Mouse (Mus musculus) hindbrain, embryonic 10.5 days (tissue): Measurements from ENCODE around the gene Gstm3. TPM values are rescaled to one million over a fixed set of nuclear protein-coding genes. Genes with fewer than 3 reads are reported as not detected.
"Not testable (repeated sequence)": the region's sequence is repeated elsewhere in the genome, so short reads cannot be mapped to it uniquely, and the experiment has no call there.

ENCODE experiments used
- DNase-seq: peaks from one replicate; pipeline ENCODE4 v3.0.0-alpha.2; 2017; ENCODE audit warnings: low spot score
- H3K27ac ChIP-seq: fragments of 300-500 bp; sonication (generic); 2 replicates; pipeline ENCODE4 v1.5.1; 2016; ENCODE audit warnings: mild to moderate bottlenecking, moderate library complexity
- H3K27me3 ChIP-seq: fragments of 300-500 bp; sonication (generic); 2 replicates; pipeline ENCODE4 v1.6.1; 2016; ENCODE audit warnings: mild to moderate bottlenecking; ENCODE audit not compliant: poor library complexity, insufficient read depth, severe bottlenecking
- H3K36me3 ChIP-seq: fragments of 300-500 bp; sonication (generic); 2 replicates; pipeline ENCODE4 v1.6.1; 2016; ENCODE audit warnings: mild to moderate bottlenecking, moderate library complexity
- H3K4me1 ChIP-seq: fragments of 300-500 bp; sonication (generic); replicated peaks from 2 replicates; pipeline ENCODE4 v1.6.1; 2016; ENCODE audit warnings: mild to moderate bottlenecking
- H3K4me3 ChIP-seq: fragments of 300-500 bp; sonication (generic); 2 replicates; pipeline ENCODE4 v1.5.1; 2016; ENCODE audit warnings: mild to moderate bottlenecking, moderate library complexity
- H3K9me3 ChIP-seq: fragments of 300-500 bp; sonication (generic); 2 replicates; pipeline ENCODE4 v1.6.1; 2016; ENCODE audit warnings: mild to moderate bottlenecking, moderate library complexity
- WGBS: fragments of 180-500 bp; shearing (Covaris S2); methylation state at CpG from one replicate; pipeline ENCODE4 v1.1.7; 2016; 5-methylcytosine and 5-hydroxymethylcytosine counted together
- polyA plus RNA-seq: library from polyadenylated mRNA; unstranded; fragments of >200 nt; fragmentation: Nextera tagmentation; extraction: Ambion mirVana; gene quantifications from 2 replicates; pipeline ENCODE4 v1.2.1, GENCODE M21; 2016

Gstm3 gene
- polyA plus RNA-seq, 1 experiment from 2014 or later = not detected

- Histone ChIP-seq H3K4me3 (no peak overlapping the region), H3K27me3 (no peaks in the 10 kb centered on the region), H3K27ac (0 out of 2 replicates have a peak overlapping the region, but pooled peaks have one; percentile 8), H3K36me3 (no peaks in the 10 kb centered on the region), H3K9me3 (no peaks in the 10 kb centered on the region), H3K4me1 (peaks cover 13% of the 10 kb centered on the region; the same call in 1 of the 2 replicates)
- 78% methylated on average over 5 of the region's 5 CpGs for WGBS
- DNase-seq = no peak
Measured at GRCm38 (mm10) chr3:107964656-107965308, 4.3 kb downstream of the Gstm3 start.

- WGBS = 69% methylated on average over 4 of the region's 4 CpGs
- Histone ChIP-seq H3K27me3 (no peaks in the 10 kb centered on the region), H3K4me1 (peaks cover 13% of the 10 kb centered on the region; the same call in 1 of the 2 replicates), H3K9me3 (no peaks in the 10 kb centered on the region), H3K27ac (0 out of 2 replicates have a peak overlapping the region, but pooled peaks have one; percentile 8), H3K4me3 (no peak overlapping the region), H3K36me3 (no peaks in the 10 kb centered on the region)
- DNase-seq = no peak
Measured at GRCm38 (mm10) chr3:107964026-107964425, 5.1 kb downstream of the Gstm3 start.

GRCm38 (mm10) chr3:107955260-107955659 lies 13.8 kb downstream of the Gstm3 start:
- H3K4me3 ChIP-seq, H3K27ac ChIP-seq, H3K27me3 ChIP-seq, H3K4me1 ChIP-seq, DNase-seq, H3K36me3 ChIP-seq, H3K9me3 ChIP-seq: not testable (repeated sequence)
- 93% methylated on average over 9 of the region's 9 CpGs for WGBS

- H3K27ac ChIP-seq = no peak overlapping the region
- 87% methylated on average over 5 of the region's 5 CpGs for WGBS
- no peak for DNase-seq
- peaks cover 8% of the 10 kb centered on the region; the same call in 1 of the 2 replicates for H3K4me1 ChIP-seq
- H3K36me3 ChIP-seq = no peaks in the 10 kb centered on the region
- no peak overlapping the region for H3K4me3 ChIP-seq
- H3K9me3 ChIP-seq = no peaks in the 10 kb centered on the region
- H3K27me3 ChIP-seq = no peaks in the 10 kb centered on the region
Measured at GRCm38 (mm10) chr3:107953906-107954305, 15.2 kb downstream of the Gstm3 start.

GRCm38 (mm10) chr3:107953328-107953755 lies 15.7 kb downstream of the Gstm3 start:
- Histone ChIP-seq H3K4me3 (no peak overlapping the region), H3K4me1 (peaks cover 7% of the 10 kb centered on the region; the same call in 1 of the 2 replicates), H3K27me3 (no peaks in the 10 kb centered on the region), H3K27ac (no peak overlapping the region), H3K36me3 (no peaks in the 10 kb centered on the region), H3K9me3 (no peaks in the 10 kb centered on the region)
- DNase-seq = peak; percentile 43
- 21% methylated on average over 6 of the region's 6 CpGs for WGBS

- Histone ChIP-seq H3K4me1 (peaks cover 6% of the 10 kb centered on the region; the same call in 1 of the 2 replicates), H3K36me3 (no peaks in the 10 kb centered on the region), H3K27me3 (no peaks in the 10 kb centered on the region), H3K4me3 (no peak overlapping the region), H3K9me3 (no peaks in the 10 kb centered on the region), H3K27ac (no peak overlapping the region)
- DNase-seq = no peak
- WGBS = 86% methylated on average over 11 of the region's 11 CpGs
Measured at GRCm38 (mm10) chr3:107950531-107950930, 18.6 kb downstream of the Gstm3 start.

GRCm38 (mm10) chr3:107949461-107949860 lies 19.6 kb downstream of the Gstm3 start:
- WGBS = 95% methylated on average over 1 of the region's 1 CpGs
- not testable (repeated sequence) for DNase-seq, H3K4me3 ChIP-seq, H3K27me3 ChIP-seq, H3K4me1 ChIP-seq, H3K9me3 ChIP-seq, H3K36me3 ChIP-seq, H3K27ac ChIP-seq

GRCm38 (mm10) chr3:107945729-107946128 lies 23.4 kb downstream of the Gstm3 start:
- no peak for DNase-seq
- no peaks in the 10 kb centered on the region for H3K36me3 ChIP-seq
- 52% methylated on average over 4 of the region's 4 CpGs for WGBS

GRCm38 (mm10) chr3:107943239-107943990 lies 25.7 kb downstream of the Gstm3 start, which contains the start of gene Gstm6:
TSS of gene Gstm6 (minus strand) at chr3:107943749.
- H3K4me3 ChIP-seq = peak within 1 kb of the TSS; percentile 48
- H3K36me3 ChIP-seq = no peaks in the 10 kb centered on the region
- H3K4me1 ChIP-seq = peaks cover 17% of the 10 kb centered on the region
- DNase-seq = peak; percentile 57
- H3K9me3 ChIP-seq = no peaks in the 10 kb centered on the region
- peaks cover 5% of the 10 kb centered on the region; the same call in 1 of the 2 replicates for H3K27me3 ChIP-seq
- WGBS = 18% methylated on average over 20 of the region's 20 CpGs
- peak within 1 kb of the TSS; percentile 77 for H3K27ac ChIP-seq

More at GRCm38 (mm10) chr3:107945729-107946128, 23.4 kb downstream of the Gstm3 start:
- H3K9me3 ChIP-seq = no peaks in the 10 kb centered on the region
- no peaks in the 10 kb centered on the region; the same call in 1 of the 2 replicates for H3K27me3 ChIP-seq
- no peak overlapping the region for H3K4me3 ChIP-seq
- H3K27ac ChIP-seq = no peak overlapping the region
- H3K4me1 ChIP-seq = peaks cover 10% of the 10 kb centered on the region

- no peak overlapping the region for H3K27ac ChIP-seq
- no peaks in the 10 kb centered on the region for H3K9me3 ChIP-seq
- H3K27me3 ChIP-seq = peaks cover 5% of the 10 kb centered on the region; the same call in 1 of the 2 replicates
- H3K36me3 ChIP-seq = no peaks in the 10 kb centered on the region
- no peak overlapping the region for H3K4me3 ChIP-seq
- WGBS = 85% methylated on average over 4 of the region's 4 CpGs
- DNase-seq = no peak
- peaks cover 17% of the 10 kb centered on the region for H3K4me1 ChIP-seq
Measured at GRCm38 (mm10) chr3:107941261-107941660, 27.8 kb downstream of the Gstm3 start.

- WGBS = 80% methylated on average over 7 of the region's 7 CpGs
- peaks cover 17% of the 10 kb centered on the region for H3K4me1 ChIP-seq
- H3K4me3 ChIP-seq = no peak overlapping the region
- no peaks in the 10 kb centered on the region for H3K36me3 ChIP-seq
- no peak overlapping the region for H3K27ac ChIP-seq
- H3K27me3 ChIP-seq = peaks cover 5% of the 10 kb centered on the region; the same call in 1 of the 2 replicates
- DNase-seq = no peak
- no peaks in the 10 kb centered on the region for H3K9me3 ChIP-seq
Measured at GRCm38 (mm10) chr3:107940524-107940923, 28.6 kb downstream of the Gstm3 start.

- Histone ChIP-seq H3K36me3 (no peaks in the 10 kb centered on the region), H3K9me3 (no peaks in the 10 kb centered on the region), H3K27ac (no peak overlapping the region), H3K4me1 (peaks cover 17% of the 10 kb centered on the region), H3K27me3 (0 out of 2 replicates have a peak, but pooled peaks cover 5% of the 10 kb centered on the region), H3K4me3 (no peak overlapping the region)
- no peak for DNase-seq
- WGBS = 79% methylated on average over 4 of the region's 4 CpGs
Measured at GRCm38 (mm10) chr3:107939830-107940229, 29.3 kb downstream of the Gstm3 start.

GRCm38 (mm10) chr3:107939403-107939802 lies 29.7 kb downstream of the Gstm3 start:
- WGBS = 51% methylated on average over 3 of the region's 3 CpGs

More at GRCm38 (mm10) chr3:107939403-107939802, 29.7 kb downstream of the Gstm3 start:
- H3K36me3 ChIP-seq = no peaks in the 10 kb centered on the region
- H3K4me1 ChIP-seq = peaks cover 17% of the 10 kb centered on the region
- H3K27me3 ChIP-seq = 0 out of 2 replicates have a peak, but pooled peaks cover 5% of the 10 kb centered on the region
- DNase-seq = peak; percentile 63
- H3K27ac ChIP-seq = no peak overlapping the region
- H3K9me3 ChIP-seq = no peaks in the 10 kb centered on the region
- H3K4me3 ChIP-seq = no peak overlapping the region
